Mouse (Mus musculus) cerebellum, adult 9-10 months (tissue): Measurements from ENCODE around the gene Tifa.

ENCODE experiments used
- DNase-seq: peaks from one replicate; pipeline ENCODE4 v3.0.0; 2022

Tifa gene

DNA sequence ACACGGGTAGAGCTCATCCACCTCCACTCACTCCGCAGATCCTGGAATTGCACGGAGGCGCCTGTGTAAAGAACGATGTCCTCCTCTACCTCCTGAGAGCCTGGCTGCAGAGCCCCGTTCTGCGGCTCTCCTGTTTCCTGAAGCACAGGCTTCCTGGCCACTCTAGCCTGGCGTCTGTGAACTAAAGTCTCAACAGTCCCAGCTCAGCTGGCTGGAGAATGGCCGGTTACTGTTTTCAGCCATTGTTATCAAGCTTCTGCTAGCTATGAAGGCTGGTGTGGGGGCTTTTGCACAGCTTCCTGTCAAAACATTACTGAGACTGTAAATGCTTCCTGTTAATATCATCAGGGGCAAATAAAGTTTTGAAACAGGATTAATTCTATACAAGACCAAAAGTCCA, 82.0 kb downstream of the Tifa start:
- DNase-seq: no peak

DNA sequence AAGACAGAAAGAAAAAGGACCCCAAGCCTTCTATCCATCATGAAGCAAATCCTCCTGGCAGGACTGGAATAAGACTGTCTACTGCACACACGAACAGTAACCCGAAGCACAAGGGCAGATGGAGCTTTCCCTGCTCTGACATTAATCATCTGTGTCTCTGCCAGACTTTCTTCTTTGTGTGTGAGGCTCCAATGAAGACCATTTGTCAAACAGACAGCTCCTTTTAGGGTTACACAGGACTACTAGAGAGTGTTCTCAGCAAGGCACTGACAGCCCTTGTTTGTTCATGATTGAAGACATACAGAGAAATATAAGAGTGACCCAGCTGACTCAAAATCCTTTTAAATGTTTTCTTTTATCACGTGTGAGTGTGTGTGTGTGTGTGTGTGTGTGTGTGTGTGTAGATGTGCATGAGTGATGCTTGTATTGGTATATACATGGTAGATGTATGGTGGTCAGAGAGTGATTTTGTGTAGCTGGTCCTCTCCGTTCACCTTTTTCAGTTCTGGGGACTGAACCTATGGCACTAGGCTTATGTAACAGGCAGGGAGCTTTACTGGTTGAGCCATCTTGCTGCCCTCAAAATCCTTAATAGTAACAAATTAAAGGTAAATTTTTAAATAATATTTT, 84.8 kb downstream of the Tifa start:
- no peak for DNase-seq

DNA sequence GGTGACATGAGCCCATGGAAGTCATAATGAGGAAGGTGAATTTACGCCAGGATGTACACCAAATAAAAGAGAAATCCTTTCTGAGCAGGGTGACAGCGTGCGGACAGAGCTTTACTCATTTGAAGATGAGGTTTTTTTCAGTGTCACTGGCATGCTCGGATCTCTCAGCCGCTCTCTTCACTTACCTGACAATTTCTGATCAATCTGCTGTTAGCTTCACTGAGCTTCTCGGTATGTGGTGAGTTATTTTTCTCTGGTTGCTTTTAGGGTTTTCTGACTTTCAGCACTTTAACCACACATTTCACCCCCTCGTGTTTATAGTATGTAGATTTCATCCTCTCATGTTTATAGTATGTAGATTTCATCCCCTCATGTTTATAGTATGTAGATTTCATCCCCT, 85.5 kb downstream of the Tifa start:
- no peak for DNase-seq

DNA sequence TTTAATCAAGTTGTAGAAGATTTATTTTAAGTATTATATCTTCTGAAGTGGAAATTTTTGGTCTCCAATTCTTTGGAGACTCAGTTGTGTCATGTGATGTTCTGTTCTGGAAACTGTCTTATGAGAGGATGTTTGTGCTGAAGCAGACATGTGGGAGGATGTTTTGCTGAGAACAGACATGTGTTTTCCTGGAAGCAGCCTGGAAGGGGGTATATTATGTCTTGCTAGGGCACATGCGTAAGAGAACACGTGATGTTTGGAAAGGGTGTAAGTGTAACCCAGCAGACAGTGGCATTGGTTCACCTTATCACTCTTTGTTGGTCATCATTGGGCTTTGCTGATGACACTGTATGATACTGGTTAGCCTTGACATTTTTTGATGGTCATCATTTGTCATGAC, 85.9 kb downstream of the Tifa start:
- DNase-seq: no peak

DNA sequence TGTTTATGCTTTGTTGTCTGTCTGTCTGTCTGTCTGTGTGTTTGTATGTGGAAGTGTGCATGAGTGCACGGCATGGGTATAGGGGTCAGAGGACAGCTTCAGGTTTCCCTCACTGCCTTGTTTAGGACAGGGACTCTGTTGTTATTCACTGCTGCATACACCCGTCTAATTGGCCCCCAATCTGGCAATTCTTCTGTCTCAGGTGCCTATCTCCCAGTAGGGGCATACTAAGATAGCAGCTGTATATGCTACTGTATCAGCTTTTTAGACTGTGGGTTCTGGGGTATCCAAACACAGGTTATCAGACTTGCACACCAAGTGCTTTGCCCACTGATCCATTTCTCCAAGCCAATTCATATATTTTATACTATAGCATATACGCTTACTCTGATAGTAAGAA, 90.4 kb downstream of the Tifa start:
- no peak for DNase-seq

GRCm38 (mm10) chr3:127881684-127882083, 92.1 kb downstream of the Tifa start:
- no peak for DNase-seq
